Mouse (Mus musculus): Measurements from ENCODE around the gene C530008M17Rik. TPM values are rescaled to one million over a fixed set of nuclear protein-coding genes. Genes with fewer than 3 reads are reported as not detected.

C530008M17Rik gene
- polyA plus RNA-seq, 1 experiment from 2014 or later = 21.6 TPM

- H3K4me3 ChIP-seq (ENCODE audit: low read depth, low read length) = no peak overlapping the region
- peak overlapping the region; percentile 21; the same call in 1 of the 2 replicates for H3K4me2 ChIP-seq (replicated peaks; ENCODE audit: low read depth, low read length)
These were observed 45.8 kb downstream of the C530008M17Rik start for GRCm38 (mm10) chr5:76702104-76702503.

GRCm38 (mm10) chr5:76702646-76703045 lies 46.3 kb downstream of the C530008M17Rik start:
- Histone ChIP-seq H3K4me3 (ENCODE audit: low read depth, low read length) (no peak overlapping the region), H3K4me1 (ENCODE audit: control insufficient read depth, insufficient read depth, low read length) (peaks cover 31% of the 10 kb centered on the region), H3K27ac (ENCODE audit: low read length) (no peak overlapping the region), H3K36me3 (ENCODE audit: control insufficient read depth, insufficient read depth, low read length) (no peaks in the 10 kb centered on the region), H3K27me3 (ENCODE audit: control insufficient read depth, insufficient read depth, low read length) (no peaks in the 10 kb centered on the region), H3K9ac (replicated peaks; ENCODE audit: low read depth, low read length) (no peak overlapping the region), H3K9me3 (ENCODE audit: control insufficient read depth, low read depth, low read length) (no peaks in the 10 kb centered on the region), H3K4me2 (replicated peaks; ENCODE audit: low read depth, low read length) (peak overlapping the region; percentile 21)
- 28% methylated on average over 12 of the region's 12 CpGs for WGBS
- no peak for ATAC-seq (ENCODE audit: insufficient number of reproducible peaks, insufficient read depth, low FRiP score, low read depth)

More at GRCm38 (mm10) chr5:76702104-76702503, 45.8 kb downstream of the C530008M17Rik start:
- no peak for ATAC-seq (ENCODE audit: insufficient number of reproducible peaks, insufficient read depth, low FRiP score, low read depth)
- Histone ChIP-seq H3K27me3 (ENCODE audit: control insufficient read depth, insufficient read depth, low read length) (no peaks in the 10 kb centered on the region), H3K4me1 (ENCODE audit: control insufficient read depth, insufficient read depth, low read length) (peaks cover 31% of the 10 kb centered on the region), H3K9me3 (ENCODE audit: control insufficient read depth, low read depth, low read length) (no peaks in the 10 kb centered on the region), H3K9ac (replicated peaks; ENCODE audit: low read depth, low read length) (no peak overlapping the region), H3K36me3 (ENCODE audit: control insufficient read depth, insufficient read depth, low read length) (no peaks in the 10 kb centered on the region), H3K27ac (ENCODE audit: low read length) (peak overlapping the region; percentile 52; the same call in 1 of the 2 replicates)
- WGBS = 37% methylated on average over 9 of the region's 9 CpGs

GRCm38 (mm10) chr5:76705307-76706173 lies 49.2 kb downstream of the C530008M17Rik start:
- H3K4me3 ChIP-seq (ENCODE audit: low read depth, low read length) = no peak overlapping the region
- peaks cover 28% of the 10 kb centered on the region for H3K4me1 ChIP-seq (ENCODE audit: control insufficient read depth, insufficient read depth, low read length)
- 73% methylated on average over 11 of the region's 11 CpGs for WGBS
- no peak overlapping the region for H3K27ac ChIP-seq (ENCODE audit: low read length)
- no peak for ATAC-seq (ENCODE audit: insufficient number of reproducible peaks, insufficient read depth, low FRiP score, low read depth)
- no peak overlapping the region for H3K4me2 ChIP-seq (replicated peaks; ENCODE audit: low read depth, low read length)
- H3K9ac ChIP-seq (replicated peaks; ENCODE audit: low read depth, low read length) = no peak overlapping the region
- no peaks in the 10 kb centered on the region for H3K36me3 ChIP-seq (ENCODE audit: control insufficient read depth, insufficient read depth, low read length)
- no peaks in the 10 kb centered on the region for H3K9me3 ChIP-seq (ENCODE audit: control insufficient read depth, low read depth, low read length)
- H3K27me3 ChIP-seq (ENCODE audit: control insufficient read depth, insufficient read depth, low read length) = no peaks in the 10 kb centered on the region

GRCm38 (mm10) chr5:76707072-76707471 lies 50.8 kb downstream of the C530008M17Rik start:
- Histone ChIP-seq H3K4me3 (ENCODE audit: low read depth, low read length) (no peak overlapping the region), H3K4me1 (ENCODE audit: control insufficient read depth, insufficient read depth, low read length) (peaks cover 19% of the 10 kb centered on the region), H3K9me3 (ENCODE audit: control insufficient read depth, low read depth, low read length) (no peaks in the 10 kb centered on the region), H3K27ac (ENCODE audit: low read length) (no peak overlapping the region), H3K9ac (replicated peaks; ENCODE audit: low read depth, low read length) (no peak overlapping the region), H3K4me2 (replicated peaks; ENCODE audit: low read depth, low read length) (no peak overlapping the region), H3K36me3 (ENCODE audit: control insufficient read depth, insufficient read depth, low read length) (no peaks in the 10 kb centered on the region), H3K27me3 (ENCODE audit: control insufficient read depth, insufficient read depth, low read length) (no peaks in the 10 kb centered on the region)
- ATAC-seq (ENCODE audit: insufficient number of reproducible peaks, insufficient read depth, low FRiP score, low read depth) = no peak
- WGBS = 62% methylated on average over 3 of the region's 3 CpGs

- 79% methylated on average over 15 of the region's 15 CpGs for WGBS
- Histone ChIP-seq H3K4me3 (ENCODE audit: low read depth, low read length) (no peak overlapping the region), H3K4me1 (ENCODE audit: control insufficient read depth, insufficient read depth, low read length) (peaks cover 11% of the 10 kb centered on the region; the same call in 1 of the 2 replicates), H3K27me3 (ENCODE audit: control insufficient read depth, insufficient read depth, low read length) (no peaks in the 10 kb centered on the region), H3K36me3 (ENCODE audit: control insufficient read depth, insufficient read depth, low read length) (no peaks in the 10 kb centered on the region), H3K27ac (ENCODE audit: low read length) (no peak overlapping the region), H3K9me3 (ENCODE audit: control insufficient read depth, low read depth, low read length) (no peaks in the 10 kb centered on the region), H3K9ac (replicated peaks; ENCODE audit: low read depth, low read length) (no peak overlapping the region), H3K4me2 (replicated peaks; ENCODE audit: low read depth, low read length) (no peak overlapping the region)
- ATAC-seq (ENCODE audit: insufficient number of reproducible peaks, insufficient read depth, low FRiP score, low read depth) = no peak
These were observed 51.7 kb downstream of the C530008M17Rik start for GRCm38 (mm10) chr5:76708004-76708403.

GRCm38 (mm10) chr5:76713743-76714142 lies 57.4 kb downstream of the C530008M17Rik start:
- Histone ChIP-seq H3K4me1 (ENCODE audit: control insufficient read depth, insufficient read depth, low read length) (0 out of 2 replicates have a peak, but pooled peaks cover 6% of the 10 kb centered on the region), H3K27me3 (ENCODE audit: control insufficient read depth, insufficient read depth, low read length) (no peaks in the 10 kb centered on the region), H3K4me3 (ENCODE audit: low read depth, low read length) (no peak overlapping the region), H3K9me3 (ENCODE audit: control insufficient read depth, low read depth, low read length) (no peaks in the 10 kb centered on the region), H3K27ac (ENCODE audit: low read length) (no peak overlapping the region), H3K4me2 (replicated peaks; ENCODE audit: low read depth, low read length) (no peak overlapping the region), H3K36me3 (ENCODE audit: control insufficient read depth, insufficient read depth, low read length) (no peaks in the 10 kb centered on the region), H3K9ac (replicated peaks; ENCODE audit: low read depth, low read length) (no peak overlapping the region)
- 80% methylated on average over 7 of the region's 7 CpGs for WGBS
- ATAC-seq (ENCODE audit: insufficient number of reproducible peaks, insufficient read depth, low FRiP score, low read depth) = no peak

- no peak for ATAC-seq (ENCODE audit: insufficient number of reproducible peaks, insufficient read depth, low FRiP score, low read depth)
- H3K9ac ChIP-seq (replicated peaks; ENCODE audit: low read depth, low read length) = no peak overlapping the region
These were observed 63.6 kb downstream of the C530008M17Rik start for GRCm38 (mm10) chr5:76719954-76720353.

GRCm38 (mm10) chr5:76724878-76725277 lies 68.6 kb downstream of the C530008M17Rik start:
- no peaks in the 10 kb centered on the region for H3K9me3 ChIP-seq (ENCODE audit: control insufficient read depth, low read depth, low read length)
- no peak overlapping the region for H3K4me3 ChIP-seq (ENCODE audit: low read depth, low read length)
- no peak overlapping the region for H3K9ac ChIP-seq (replicated peaks; ENCODE audit: low read depth, low read length)
- no peaks in the 10 kb centered on the region for H3K27me3 ChIP-seq (ENCODE audit: control insufficient read depth, insufficient read depth, low read length)
- 96% methylated on average over 2 of the region's 2 CpGs for WGBS
- no peak overlapping the region for H3K4me2 ChIP-seq (replicated peaks; ENCODE audit: low read depth, low read length)
- H3K4me1 ChIP-seq (ENCODE audit: control insufficient read depth, insufficient read depth, low read length) = no peaks in the 10 kb centered on the region
- H3K27ac ChIP-seq (ENCODE audit: low read length) = no peak overlapping the region
- ATAC-seq (ENCODE audit: insufficient number of reproducible peaks, insufficient read depth, low FRiP score, low read depth) = no peak
- no peaks in the 10 kb centered on the region for H3K36me3 ChIP-seq (ENCODE audit: control insufficient read depth, insufficient read depth, low read length)

More at GRCm38 (mm10) chr5:76719954-76720353, 63.6 kb downstream of the C530008M17Rik start:
- Histone ChIP-seq H3K4me2 (replicated peaks; ENCODE audit: low read depth, low read length) (no peak overlapping the region), H3K4me1 (ENCODE audit: control insufficient read depth, insufficient read depth, low read length) (0 out of 2 replicates have a peak, but pooled peaks cover 12% of the 10 kb centered on the region), H3K9me3 (ENCODE audit: control insufficient read depth, low read depth, low read length) (no peaks in the 10 kb centered on the region), H3K4me3 (ENCODE audit: low read depth, low read length) (no peak overlapping the region), H3K27me3 (ENCODE audit: control insufficient read depth, insufficient read depth, low read length) (no peaks in the 10 kb centered on the region), H3K27ac (ENCODE audit: low read length) (no peak overlapping the region), H3K36me3 (ENCODE audit: control insufficient read depth, insufficient read depth, low read length) (no peaks in the 10 kb centered on the region)
- WGBS = 43% methylated on average over 3 of the region's 3 CpGs

Measured in stomach, embryonic 14.5 days (tissue).